Mouse (Mus musculus): Measurements from ENCODE around the gene Got2.

- TF ChIP-seq CTCF (IDR thresholded peaks at IDR 0.05; ENCODE audit: extremely low read depth, insufficient read depth, low read length), result no peak
- no peak for TF ChIP-seq POLR2A (IDR thresholded peaks at IDR 0.05; ENCODE audit: extremely low read depth, insufficient read depth, low read length)
Observed at GRCm38 (mm10) chr8:95906738-95907137, 18.4 kb upstream of the Got2 start.
